Mouse (Mus musculus) embryonic facial prominence, embryonic 10.5 days (tissue): ENCODE data around the gene Mylk2. TPM values are rescaled to one million over a fixed set of nuclear protein-coding genes. Genes with fewer than 3 reads are reported as not detected.

Experiments
- DNase-seq: peaks from one replicate; pipeline ENCODE4 v3.0.0-alpha.2; 2017; ENCODE audit warnings: low spot score
- H3K27ac ChIP-seq: fragments of 300-500 bp; sonication (generic); replicated peaks from 2 replicates; pipeline ENCODE4 v1.5.1; 2016; ENCODE audit warnings: mild to moderate bottlenecking
- H3K27me3 ChIP-seq: fragments of 300-500 bp; sonication (generic); replicated peaks from 2 replicates; pipeline ENCODE4 v1.6.1; 2016; ENCODE audit warnings: low read depth, mild to moderate bottlenecking; ENCODE audit not compliant: poor library complexity, severe bottlenecking
- H3K36me3 ChIP-seq: fragments of 300-500 bp; sonication (generic); replicated peaks from 2 replicates; pipeline ENCODE4 v1.6.1; 2016; ENCODE audit warnings: mild to moderate bottlenecking, moderate library complexity
- H3K4me1 ChIP-seq: fragments of 300-500 bp; sonication (generic); 2 replicates; pipeline ENCODE4 v1.6.1; 2016
- H3K4me3 ChIP-seq: fragments of 300-500 bp; sonication (generic); 2 replicates; pipeline ENCODE4 v1.5.1; 2016; ENCODE audit warnings: mild to moderate bottlenecking, moderate library complexity
- H3K9me3 ChIP-seq: fragments of 300-500 bp; sonication (generic); 2 replicates; pipeline ENCODE4 v1.6.1; 2016; ENCODE audit warnings: mild to moderate bottlenecking
- WGBS: fragments of 180-500 bp; shearing (Covaris S2); methylation state at CpG from one replicate; pipeline ENCODE4 v1.1.7; 2016; 5-methylcytosine and 5-hydroxymethylcytosine counted together
- polyA plus RNA-seq: library from polyadenylated mRNA; unstranded; fragments of >200 nt; fragmentation: Nextera tagmentation; extraction: Ambion mirVana; gene quantifications from 2 replicates; pipeline ENCODE4 v1.2.1, GENCODE M21; 2016

Gene Mylk2
- polyA plus RNA-seq, 1 experiment from 2014 or later = 0.05 TPM

GRCm38 (mm10) chr2:152916111-152916510 lies 5.0 kb downstream of the Mylk2 start:
- Histone ChIP-seq H3K4me3 (no peak overlapping the region), H3K27me3 (peaks cover 59% of the 10 kb centered on the region), H3K4me1 (peaks cover 50% of the 10 kb centered on the region), H3K36me3 (no peaks in the 10 kb centered on the region), H3K9me3 (no peaks in the 10 kb centered on the region), H3K27ac (no peak overlapping the region)
- no peak for DNase-seq
- WGBS = 47% methylated on average over 5 of the region's 5 CpGs

GRCm38 (mm10) chr2:152917671-152918070 lies 6.5 kb downstream of the Mylk2 start:
- WGBS = 66% methylated on average over 9 of the region's 9 CpGs
- H3K4me1 ChIP-seq = peaks cover 54% of the 10 kb centered on the region

GRCm38 (mm10) chr2:152922376-152922775 lies 11.2 kb downstream of the Mylk2 start:
- Histone ChIP-seq H3K27ac (peak overlapping the region; percentile 76), H3K27me3 (0 out of 2 replicates have a peak, but pooled peaks cover 11% of the 10 kb centered on the region), H3K4me1 (peaks cover 73% of the 10 kb centered on the region), H3K4me3 (no peak overlapping the region), H3K9me3 (no peaks in the 10 kb centered on the region), H3K36me3 (no peaks in the 10 kb centered on the region)
- DNase-seq = peak; percentile 70
- 26% methylated on average over 7 of the region's 7 CpGs for WGBS

More at GRCm38 (mm10) chr2:152917671-152918070, 6.5 kb downstream of the Mylk2 start:
- Histone ChIP-seq H3K27me3 (peaks cover 44% of the 10 kb centered on the region), H3K27ac (no peak overlapping the region), H3K36me3 (no peaks in the 10 kb centered on the region), H3K9me3 (no peaks in the 10 kb centered on the region), H3K4me3 (no peak overlapping the region)
- no peak for DNase-seq

- Histone ChIP-seq H3K27me3 (0 out of 2 replicates have a peak, but pooled peaks cover 5% of the 10 kb centered on the region), H3K9me3 (no peaks in the 10 kb centered on the region), H3K27ac (peak overlapping the region; percentile 90), H3K4me1 (peaks cover 73% of the 10 kb centered on the region), H3K36me3 (no peaks in the 10 kb centered on the region), H3K4me3 (no peak overlapping the region)
- 69% methylated on average over 3 of the region's 3 CpGs for WGBS
- no peak for DNase-seq
Measured at GRCm38 (mm10) chr2:152923621-152924020, 12.5 kb downstream of the Mylk2 start.

- H3K4me1 ChIP-seq = peaks cover 74% of the 10 kb centered on the region
- 51% methylated on average over 8 of the region's 8 CpGs for WGBS
- no peak for DNase-seq
Measured at GRCm38 (mm10) chr2:152924128-152924527, 13.0 kb downstream of the Mylk2 start.

GRCm38 (mm10) chr2:152924543-152924942 lies 13.4 kb downstream of the Mylk2 start:
- WGBS = 86% methylated on average over 5 of the region's 5 CpGs
- Histone ChIP-seq H3K4me1 (peaks cover 75% of the 10 kb centered on the region), H3K27ac (peak overlapping the region; percentile 90), H3K27me3 (no peaks in the 10 kb centered on the region), H3K9me3 (no peaks in the 10 kb centered on the region), H3K4me3 (no peak overlapping the region), H3K36me3 (no peaks in the 10 kb centered on the region)
- DNase-seq = no peak

More at GRCm38 (mm10) chr2:152924128-152924527, 13.0 kb downstream of the Mylk2 start:
- Histone ChIP-seq H3K36me3 (no peaks in the 10 kb centered on the region), H3K9me3 (no peaks in the 10 kb centered on the region), H3K4me3 (0 out of 2 replicates have a peak overlapping the region, but pooled peaks have one; percentile 5), H3K27ac (peak overlapping the region; percentile 90), H3K27me3 (no peaks in the 10 kb centered on the region)

GRCm38 (mm10) chr2:152925189-152925872 lies 14.2 kb downstream of the Mylk2 start:
- Histone ChIP-seq H3K36me3 (no peaks in the 10 kb centered on the region), H3K9me3 (no peaks in the 10 kb centered on the region), H3K4me1 (peaks cover 82% of the 10 kb centered on the region), H3K27me3 (0 out of 2 replicates have a peak, but pooled peaks cover 5% of the 10 kb centered on the region), H3K27ac (peak overlapping the region; percentile 90), H3K4me3 (0 out of 2 replicates have a peak overlapping the region, but pooled peaks have one; percentile 19)
- WGBS = 39% methylated on average over 11 of the region's 11 CpGs
- peak; percentile 89 for DNase-seq

- Histone ChIP-seq H3K27me3 (0 out of 2 replicates have a peak, but pooled peaks cover 7% of the 10 kb centered on the region), H3K9me3 (no peaks in the 10 kb centered on the region), H3K4me1 (peaks cover 95% of the 10 kb centered on the region), H3K36me3 (no peaks in the 10 kb centered on the region), H3K4me3 (no peak overlapping the region), H3K27ac (peak overlapping the region; percentile 90)
- no peak for DNase-seq
- WGBS = 53% methylated on average over 9 of the region's 9 CpGs
Measured at GRCm38 (mm10) chr2:152926896-152927295, 15.7 kb downstream of the Mylk2 start.

GRCm38 (mm10) chr2:152927371-152927770 lies 16.2 kb downstream of the Mylk2 start:
- Histone ChIP-seq H3K27me3 (peaks cover 7% of the 10 kb centered on the region; the same call in 1 of the 2 replicates), H3K4me3 (no peak overlapping the region), H3K27ac (peak overlapping the region; percentile 90), H3K9me3 (no peaks in the 10 kb centered on the region), H3K36me3 (no peaks in the 10 kb centered on the region), H3K4me1 (peaks cover 94% of the 10 kb centered on the region)
- WGBS = 53% methylated on average over 5 of the region's 5 CpGs
- no peak for DNase-seq

GRCm38 (mm10) chr2:152928219-152928987 lies 17.3 kb downstream of the Mylk2 start:
- H3K4me1 ChIP-seq = peaks cover 94% of the 10 kb centered on the region
- WGBS = 47% methylated on average over 14 of the region's 14 CpGs
- no peak for DNase-seq
- H3K27ac ChIP-seq = peak overlapping the region; percentile 90
- no peaks in the 10 kb centered on the region for H3K36me3 ChIP-seq
- H3K27me3 ChIP-seq = peaks cover 7% of the 10 kb centered on the region; the same call in 1 of the 2 replicates
- H3K9me3 ChIP-seq = no peaks in the 10 kb centered on the region
- no peak overlapping the region for H3K4me3 ChIP-seq

- Histone ChIP-seq H3K4me3 (no peak overlapping the region), H3K27me3 (peaks cover 7% of the 10 kb centered on the region; the same call in 1 of the 2 replicates), H3K36me3 (no peaks in the 10 kb centered on the region), H3K4me1 (peaks cover 92% of the 10 kb centered on the region), H3K27ac (no peak overlapping the region; the same call in 1 of the 2 replicates), H3K9me3 (no peaks in the 10 kb centered on the region)
- WGBS = 84% methylated on average over 3 of the region's 3 CpGs
- DNase-seq = no peak
Measured at GRCm38 (mm10) chr2:152928988-152929370, 17.8 kb downstream of the Mylk2 start.

GRCm38 (mm10) chr2:152930276-152930675 lies 19.1 kb downstream of the Mylk2 start:
- Histone ChIP-seq H3K36me3 (no peaks in the 10 kb centered on the region), H3K4me1 (peaks cover 83% of the 10 kb centered on the region), H3K9me3 (no peaks in the 10 kb centered on the region), H3K4me3 (no peak overlapping the region), H3K27ac (peak overlapping the region; percentile 63), H3K27me3 (peaks cover 8% of the 10 kb centered on the region; the same call in 1 of the 2 replicates)
- DNase-seq = no peak
- 40% methylated on average over 2 of the region's 2 CpGs for WGBS
